Mouse (Mus musculus): ENCODE measurements around the gene Tcf20.
"Not testable (repeated sequence)": the region's sequence is repeated elsewhere in the genome, so short reads cannot be mapped to it uniquely, and the experiment has no call there.

Tcf20 gene

GRCm38 (mm10) chr15:82900331-82900730 lies 87.3 kb downstream of the Tcf20 start:
- no peak for DNase-seq (ENCODE audit: inconsistent ontology term)

DNA sequence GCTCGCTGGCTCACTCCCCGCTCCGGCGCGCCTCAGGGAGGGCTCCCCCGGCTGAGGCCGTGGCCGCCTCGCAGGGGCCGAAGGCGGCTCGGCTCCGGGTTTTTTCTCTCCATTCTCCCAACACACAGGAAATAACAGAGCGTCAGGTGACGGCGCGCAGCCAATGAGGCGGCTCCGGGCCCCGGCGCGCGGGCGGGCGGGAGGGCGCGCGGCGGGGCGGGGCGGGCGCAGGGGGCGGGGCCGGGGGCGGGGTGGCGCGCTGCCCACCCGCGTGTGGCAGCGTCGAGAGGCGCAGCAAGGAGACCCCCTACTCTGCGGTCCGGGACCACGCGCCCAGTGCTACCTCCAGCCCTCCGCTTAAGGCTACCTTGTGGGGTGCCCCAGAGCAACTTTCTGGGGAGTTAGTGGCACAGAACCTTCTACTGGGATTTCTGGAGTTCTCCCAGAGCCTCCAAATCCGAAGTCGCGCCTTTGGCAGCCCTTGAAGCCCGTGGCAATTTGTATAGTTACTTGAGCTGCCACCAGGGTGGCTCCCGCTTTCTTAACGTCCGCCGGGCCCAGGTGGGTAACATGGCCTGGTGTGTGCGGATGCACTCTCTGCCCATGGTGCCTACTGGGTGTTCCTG lies 87.9 kb downstream of the Tcf20 start:
- peak; percentile 87 for DNase-seq (ENCODE audit: inconsistent ontology term)

GRCm38 (mm10) chr15:82898740-82899675 lies 88.7 kb downstream of the Tcf20 start:
- peak; percentile 68 for DNase-seq (ENCODE audit: inconsistent ontology term)

DNA sequence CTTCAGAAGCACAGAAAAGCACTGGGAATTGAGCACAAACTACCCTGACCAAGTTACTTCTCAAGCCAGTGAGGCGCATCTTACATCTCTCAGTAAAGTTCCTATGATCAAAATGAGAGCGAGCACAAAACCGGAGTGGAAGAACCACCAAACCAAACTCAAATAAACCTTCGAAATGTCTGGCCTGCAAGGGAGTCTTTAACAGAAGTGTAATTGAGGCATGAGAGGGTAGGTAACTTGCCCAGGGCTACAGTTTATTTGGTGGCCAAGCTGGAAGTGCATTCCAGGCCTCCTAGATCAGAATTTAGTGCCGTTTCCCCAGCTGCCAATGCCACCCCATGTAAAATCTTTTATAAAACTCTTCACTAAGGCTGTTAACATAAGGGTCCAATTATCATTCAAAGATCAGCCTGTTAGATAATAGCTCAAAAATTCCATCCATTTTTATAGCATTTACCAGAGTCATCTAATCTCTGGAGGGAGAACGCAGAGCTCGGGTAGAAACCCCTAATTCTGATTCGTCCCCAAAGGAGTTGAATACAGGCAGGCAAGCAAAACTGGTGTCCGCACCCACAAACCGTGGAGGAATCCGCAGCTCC lies 89.4 kb downstream of the Tcf20 start:
- no peak for DNase-seq (ENCODE audit: inconsistent ontology term)

DNA sequence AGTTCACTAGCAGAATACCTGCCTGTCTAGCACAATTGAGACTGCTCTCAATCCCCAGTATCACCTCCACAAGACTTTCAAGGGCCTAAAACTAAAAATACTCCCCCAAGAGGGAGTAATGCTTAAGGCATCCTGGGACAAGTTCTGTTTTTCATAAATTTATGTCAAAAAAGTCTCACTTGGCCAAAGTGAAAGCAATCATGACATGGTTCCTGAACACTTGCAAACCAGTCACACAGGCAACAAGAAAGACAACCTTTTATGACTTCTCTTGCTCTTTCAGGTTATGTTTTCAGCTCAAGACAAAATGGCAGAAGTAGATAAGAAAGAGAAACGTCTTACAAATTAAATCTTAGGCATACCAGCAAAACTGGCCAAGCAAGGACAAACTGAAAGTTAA lies 91.3 kb downstream of the Tcf20 start:
- DNase-seq (ENCODE audit: inconsistent ontology term), result no peak

DNA sequence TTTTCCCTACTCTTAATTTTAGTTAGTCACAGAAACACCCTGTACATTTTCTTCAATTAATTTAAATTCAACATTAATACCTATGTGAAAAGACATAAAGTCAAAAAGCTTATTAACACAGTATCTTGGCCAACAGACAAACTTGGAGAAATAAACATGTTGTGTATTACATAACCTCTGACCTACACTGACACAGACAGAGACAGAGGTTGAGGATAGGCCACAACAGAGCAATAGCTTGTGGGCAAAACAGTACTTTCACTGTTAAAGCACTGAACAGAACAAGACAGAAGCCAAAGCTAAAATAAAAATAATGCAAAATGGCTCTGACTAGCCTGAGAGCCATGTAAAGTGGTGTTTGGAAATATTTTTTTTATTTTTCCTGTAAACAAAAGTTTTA lies 97.2 kb downstream of the Tcf20 start:
- DNase-seq (ENCODE audit: inconsistent ontology term), result no peak

- no peak for DNase-seq (ENCODE audit: inconsistent ontology term)
Observed at GRCm38 (mm10) chr15:82889426-82889825, 98.2 kb downstream of the Tcf20 start.

DNA sequence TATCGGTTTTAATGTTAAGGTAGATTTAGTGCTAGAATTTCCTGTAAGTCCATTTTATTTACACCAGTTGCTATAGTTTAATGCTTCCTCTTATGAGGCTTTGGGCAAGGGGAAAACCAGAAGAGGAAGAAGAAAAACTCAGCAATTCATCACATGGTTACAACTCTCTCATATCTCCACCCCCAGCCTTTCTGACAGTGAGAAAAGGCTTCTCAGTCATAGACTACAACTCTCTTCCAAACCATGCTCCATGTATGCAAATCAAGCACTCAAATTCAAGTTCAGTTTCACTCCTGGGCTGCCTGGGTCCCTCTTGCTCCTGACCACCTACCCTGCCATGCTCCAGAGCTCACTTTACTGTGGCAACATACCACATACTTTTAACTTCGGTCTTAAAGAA lies 99.2 kb downstream of the Tcf20 start:
- DNase-seq (ENCODE audit: inconsistent ontology term), result no peak

DNA sequence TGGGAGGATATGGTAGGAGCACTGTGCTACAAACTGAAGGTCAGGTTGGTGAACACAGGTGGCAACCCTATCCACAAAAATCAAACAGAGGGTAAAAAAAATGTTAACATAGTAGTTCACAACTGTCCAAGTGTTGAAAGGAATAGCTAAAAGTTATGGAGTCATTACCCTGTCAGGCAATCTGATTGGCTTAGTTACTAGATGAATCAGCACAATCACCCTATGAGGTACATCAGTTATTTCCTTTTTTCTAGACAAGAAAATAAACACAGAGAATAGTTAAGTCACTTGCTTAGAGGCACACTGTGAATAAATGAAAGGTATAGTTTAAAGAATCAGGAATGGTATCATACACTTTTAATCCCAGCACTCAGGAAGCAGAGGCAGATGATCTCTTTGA lies 110.4 kb downstream of the Tcf20 start:
- DNase-seq (ENCODE audit: inconsistent ontology term), result no peak

DNA sequence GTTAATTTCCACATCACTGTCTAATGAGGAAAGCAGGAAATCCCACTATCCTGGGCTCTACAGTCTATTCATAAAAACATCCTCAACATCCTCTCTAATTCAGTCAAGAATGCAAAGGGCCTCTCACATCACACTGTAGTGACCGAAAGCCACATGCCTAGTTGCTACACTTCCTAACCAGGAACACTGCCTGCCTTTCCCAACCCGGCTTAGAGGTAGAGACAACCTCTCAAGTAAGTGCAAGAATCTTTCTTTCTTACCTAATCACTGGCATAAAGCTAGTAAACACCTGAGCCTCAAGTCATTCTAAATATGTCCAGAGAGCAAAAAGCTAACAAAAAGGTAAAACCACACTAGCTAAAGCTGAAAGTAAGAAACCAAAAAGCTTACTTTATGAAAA lies 110.8 kb downstream of the Tcf20 start:
- no peak for DNase-seq (ENCODE audit: inconsistent ontology term)

GRCm38 (mm10) chr15:82872037-82872436 lies 115.6 kb downstream of the Tcf20 start:
- DNase-seq (ENCODE audit: inconsistent ontology term), result no peak

DNA sequence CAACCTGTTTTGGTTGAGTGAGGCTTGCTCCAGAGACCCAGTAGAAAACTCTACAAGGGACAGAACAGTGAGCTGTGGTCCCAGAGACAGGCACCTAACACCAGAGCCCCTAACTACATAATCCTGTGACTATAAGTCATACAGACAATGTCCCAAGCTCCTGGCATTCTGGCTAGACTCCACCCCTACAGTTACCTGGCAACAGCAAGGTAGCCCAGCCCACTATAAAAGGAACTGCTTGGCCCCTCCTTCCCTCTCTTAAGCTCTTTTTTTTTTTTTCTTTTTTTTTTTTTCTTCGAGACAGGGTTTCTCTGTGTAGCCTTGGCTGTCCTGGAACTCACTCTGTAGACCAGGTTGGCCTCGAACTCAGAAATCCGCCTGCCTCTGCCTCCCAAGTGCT lies 121.4 kb downstream of the Tcf20 start:
- DNase-seq (ENCODE audit: inconsistent ontology term), result not testable (repeated sequence)

- DNase-seq (ENCODE audit: inconsistent ontology term), result no peak
Observed at GRCm38 (mm10) chr15:82863674-82864073, 124.0 kb downstream of the Tcf20 start.

DNA sequence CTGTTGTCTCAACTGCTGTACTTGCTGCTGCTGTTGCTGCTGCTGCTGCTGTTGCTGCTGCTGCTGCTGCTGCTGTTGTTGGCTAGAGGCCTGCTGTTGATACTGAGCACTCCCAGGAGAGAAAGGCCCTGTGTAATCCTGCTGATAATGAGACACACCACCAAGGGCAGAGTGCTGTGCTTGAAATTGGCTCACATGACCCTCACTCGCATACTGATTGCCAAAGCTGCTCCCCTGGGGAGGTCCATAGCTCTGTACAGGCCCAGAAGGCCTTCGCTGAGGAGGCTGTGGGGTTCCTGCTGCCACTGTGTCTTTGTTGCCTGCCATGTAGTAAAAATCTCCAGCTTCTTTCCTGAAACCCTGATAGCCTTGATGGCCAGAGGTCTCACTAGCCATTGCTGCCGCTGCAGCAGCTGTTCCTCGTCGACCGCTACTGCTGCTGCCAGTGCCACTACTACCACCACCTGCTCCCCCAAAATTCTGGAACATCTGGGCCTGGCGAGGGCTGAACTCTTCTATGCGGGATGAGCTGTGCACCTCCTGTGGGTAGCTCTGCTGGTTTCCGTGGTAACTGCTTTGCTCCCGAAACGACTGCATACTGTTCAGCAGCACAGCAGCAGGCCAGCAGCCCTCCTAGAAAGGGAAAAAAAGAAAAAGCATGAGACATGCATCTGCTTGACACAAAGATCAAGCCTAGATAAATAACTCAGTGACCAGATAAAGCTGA lies 130.9 kb downstream of the Tcf20 start:
- no peak for DNase-seq (ENCODE audit: inconsistent ontology term)

GRCm38 (mm10) chr15:82856065-82856464 lies 131.6 kb downstream of the Tcf20 start:
- no peak for DNase-seq (ENCODE audit: inconsistent ontology term)

DNA sequence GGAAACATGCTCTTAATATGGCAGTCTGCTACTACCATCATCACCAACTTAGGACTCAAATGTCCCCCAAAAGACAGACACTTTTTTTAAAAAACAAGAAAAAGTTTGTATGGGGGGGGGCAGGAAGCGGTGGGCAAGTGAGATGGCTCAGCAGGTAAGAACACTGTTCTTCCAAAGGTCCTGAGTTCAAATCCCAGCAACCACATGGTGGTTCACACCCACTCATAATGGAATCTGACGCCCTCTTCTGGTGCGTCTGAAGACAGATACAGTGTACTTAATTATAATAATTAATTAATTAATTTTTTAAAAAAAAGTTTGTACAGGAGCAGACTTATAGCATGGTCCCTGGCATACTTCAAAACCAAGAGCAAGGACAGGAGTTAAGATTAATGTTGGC lies 148.5 kb downstream of the Tcf20 start:
- no peak for DNase-seq (ENCODE audit: inconsistent ontology term)

- DNase-seq (ENCODE audit: inconsistent ontology term), result no peak
Observed at GRCm38 (mm10) chr15:82829917-82830316, 157.8 kb downstream of the Tcf20 start.

DNA sequence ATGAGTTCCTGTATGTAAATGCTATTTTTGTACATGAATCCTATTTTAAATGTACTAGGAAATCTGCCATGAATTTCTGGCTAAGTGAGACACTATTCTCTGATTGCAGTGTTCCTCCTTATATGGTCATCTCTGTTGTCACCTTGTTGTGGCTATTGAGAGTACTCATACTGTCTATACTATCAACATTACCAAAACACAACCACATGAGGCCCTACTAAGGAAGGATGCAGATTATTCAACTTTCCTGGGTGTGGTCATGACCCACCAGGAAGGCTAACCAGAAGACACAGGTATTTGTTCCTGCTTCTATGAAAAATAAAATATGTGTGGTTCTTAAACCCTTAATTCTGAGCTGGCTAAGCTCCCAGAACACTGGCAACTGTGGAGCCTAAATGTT lies 161.8 kb downstream of the Tcf20 start:
- DNase-seq (ENCODE audit: inconsistent ontology term), result no peak

GRCm38 (mm10) chr15:82822347-82822746 lies 165.3 kb downstream of the Tcf20 start:
- DNase-seq (ENCODE audit: inconsistent ontology term), result no peak

- DNase-seq (ENCODE audit: inconsistent ontology term), result no peak
Observed at GRCm38 (mm10) chr15:82821657-82822056, 166.0 kb downstream of the Tcf20 start.

- no peak for DNase-seq (ENCODE audit: inconsistent ontology term)
Observed at GRCm38 (mm10) chr15:82815296-82815695, 172.4 kb downstream of the Tcf20 start.

- DNase-seq (ENCODE audit: inconsistent ontology term), result peak; percentile 49
Observed at GRCm38 (mm10) chr15:82814806-82815205, 172.9 kb downstream of the Tcf20 start.
